Mouse (Mus musculus) ES-E14 (cell line): ENCODE results near the gene Macf1. TPM values are rescaled to one million over a fixed set of nuclear protein-coding genes. Genes with fewer than 3 reads are reported as not detected.

ENCODE experiments used
- DNase-seq: peaks from one replicate; pipeline ENCODE4 v3.0.0-alpha.2; 2013; ENCODE audit warnings: low read depth, low spot score
- H3K27ac ChIP-seq: 2 replicates; pipeline ENCODE4 v1.5.1; 2012; ENCODE audit warnings: low read depth, mild to moderate bottlenecking, low read length, moderate library complexity, mixed read lengths; ENCODE audit not compliant: poor library complexity, insufficient read depth, severe bottlenecking
- H3K36me3 ChIP-seq: 2 replicates; pipeline ENCODE4 v1.6.1; 2012; ENCODE audit warnings: mild to moderate bottlenecking, low read length, moderate library complexity, mixed read lengths; ENCODE audit not compliant: control insufficient read depth, poor library complexity, insufficient read depth, severe bottlenecking
- H3K4me1 ChIP-seq, 2 experiments: fragments of 150-350 bp in 1 of 2; sonication (generic) in 1 of 2; 2 replicates each; pipeline ENCODE4 v1.6.1; 2012; ENCODE audit warnings: low read length in 2 of 2, mild to moderate bottlenecking in 1 of 2, mixed read lengths in 1 of 2; ENCODE audit not compliant: control insufficient read depth in 2 of 2, insufficient read depth in 2 of 2, poor library complexity in 1 of 2
- H3K4me3 ChIP-seq, 2 experiments: fragments of 150-350 bp in 1 of 2; sonication (generic) in 1 of 2; 2 replicates each; pipeline ENCODE4 v1.5.1; 2012; ENCODE audit warnings: low read length in 2 of 2, low read depth in 1 of 2, mild to moderate bottlenecking in 1 of 2, mixed read lengths in 1 of 2; ENCODE audit not compliant: insufficient read depth in 1 of 2, poor library complexity in 1 of 2, severe bottlenecking in 1 of 2
- H3K9ac ChIP-seq: 2 replicates; pipeline ENCODE4 v1.6.1; 2012; ENCODE audit warnings: low read depth, mild to moderate bottlenecking, low read length, mixed read lengths; ENCODE audit not compliant: poor library complexity, insufficient read depth, severe bottlenecking
- H3K9me3 ChIP-seq: fragments of 150-350 bp; sonication (generic); 2 replicates; pipeline ENCODE4 v1.6.1; 2012; ENCODE audit warnings: low read depth, mild to moderate bottlenecking, low read length; ENCODE audit not compliant: control insufficient read depth, insufficient read depth
- CHD2 ChIP-seq: IDR thresholded peaks from 2 replicates; pipeline ENCODE4 v1.6.1; 2014; ENCODE audit warnings: mild to moderate bottlenecking, low read depth, low read length, inconsistent platforms
- HCFC1 ChIP-seq: IDR thresholded peaks from 2 replicates; pipeline ENCODE4 v1.6.1; 2012; ENCODE audit warnings: low read length, inconsistent platforms, borderline replicate concordance; ENCODE audit not compliant: insufficient read depth
- MAFK ChIP-seq: IDR thresholded peaks from 2 replicates; pipeline ENCODE4 v1.6.1; 2014; ENCODE audit warnings: mild to moderate bottlenecking, low read depth, low read length, inconsistent platforms; ENCODE audit not compliant: insufficient read depth
- ZC3H11A ChIP-seq: IDR thresholded peaks from 2 replicates; pipeline ENCODE4 v1.6.1; 2012; ENCODE audit warnings: low read depth, mild to moderate bottlenecking, inconsistent platforms, low read length, borderline replicate concordance
- ZNF384 ChIP-seq: IDR thresholded peaks from 2 replicates; pipeline ENCODE4 v1.6.1; 2012; ENCODE audit warnings: low read depth, low read length, inconsistent platforms
- in situ Hi-C, 2 experiments: fragments of 600-800 bp; cut with MboI; formaldehyde crosslinking; loops; one replicate each; pipeline ENCODE4 v1.15.1; 2025; ENCODE audit warnings: low sequenced_read_pairs in 2 of 2, inconsistent platforms in 1 of 2; ENCODE audit not compliant: unreplicated experiment in 2 of 2
- total RNA-seq: library from RNA; depleted of rRNA; stranded (reverse); fragments of 300-350 nt; gene quantifications from 2 replicates; pipeline ENCODE4 v1.2.3, GENCODE M21; 2012

The Macf1 gene
- total RNA-seq, 1 experiment: 277 TPM

GRCm38 (mm10) chr4:123680962-123681361 is 3.2 kb downstream of the Macf1 start:
- TF ChIP-seq CHD2: no peak
- no peak for TF ChIP-seq ZC3H11A
- TF ChIP-seq MAFK: no peak
- no peak for TF ChIP-seq ZNF384
- no peak for TF ChIP-seq HCFC1
- DNase-seq: no peak

GRCm38 (mm10) chr4:123677060-123677804 is 6.9 kb downstream of the Macf1 start:
- TF ChIP-seq MAFK (no peak), ZNF384 (no peak), HCFC1 (no peak), ZC3H11A (no peak), CHD2 (no peak)
- Histone ChIP-seq H3K9me3 (no peaks in the 10 kb centered on the region), H3K4me3 (no peak overlapping the region), H3K4me1 (peaks cover 5 to 6% of the 10 kb centered on the region in 2 experiments; a peak in 3 of 4 replicates), H3K36me3 (no peaks in the 10 kb centered on the region), H3K9ac (no peak overlapping the region), H3K27ac (no peak overlapping the region)
- in situ Hi-C loops: no loop called here
- DNase-seq: no peak

More at GRCm38 (mm10) chr4:123680962-123681361, 3.2 kb downstream of the Macf1 start:
- in situ Hi-C loops: no loop called here
- H3K27ac ChIP-seq: no peak overlapping the region
- no peaks in the 10 kb centered on the region for H3K9me3 ChIP-seq
- H3K4me1 ChIP-seq: peaks cover 4 to 5% of the 10 kb centered on the region in 2 experiments; a peak in 3 of 4 replicates
- no peak overlapping the region for H3K4me3 ChIP-seq
- no peaks in the 10 kb centered on the region for H3K36me3 ChIP-seq
- H3K9ac ChIP-seq: no peak overlapping the region

GRCm38 (mm10) chr4:123670598-123670997 is 13.6 kb downstream of the Macf1 start:
- in situ Hi-C loops: no loop called here

GRCm38 (mm10) chr4:123669696-123670095 is 14.5 kb downstream of the Macf1 start:
- DNase-seq: no peak
- Histone ChIP-seq H3K27ac (no peak overlapping the region; the same call in 1 of the 2 replicates), H3K4me1 (peaks cover 13 to 26% of the 10 kb centered on the region in 2 experiments), H3K4me3 (no peak overlapping the region), H3K9ac (peak overlapping the region; percentile 35; the same call in 1 of the 2 replicates), H3K9me3 (no peaks in the 10 kb centered on the region), H3K36me3 (no peaks in the 10 kb centered on the region)
- in situ Hi-C loops: no loop called here
- TF ChIP-seq ZNF384 (no peak), HCFC1 (no peak), MAFK (no peak), CHD2 (no peak), ZC3H11A (no peak)

More at GRCm38 (mm10) chr4:123670598-123670997, 13.6 kb downstream of the Macf1 start:
- H3K4me1 ChIP-seq: peaks cover 13 to 26% of the 10 kb centered on the region in 2 experiments
- no peaks in the 10 kb centered on the region for H3K9me3 ChIP-seq
- H3K27ac ChIP-seq: no peak overlapping the region; the same call in 1 of the 2 replicates
- H3K36me3 ChIP-seq: no peaks in the 10 kb centered on the region
- H3K9ac ChIP-seq: no peak overlapping the region
- H3K4me3 ChIP-seq: no peak overlapping the region
- TF ChIP-seq ZNF384 (no peak), HCFC1 (no peak), MAFK (no peak), ZC3H11A (no peak), CHD2 (no peak)
- DNase-seq: no peak
